Mouse (Mus musculus) urinary bladder, adult 2 months (tissue): ENCODE results near the gene Bpifa1. TPM values are rescaled to one million over a fixed set of nuclear protein-coding genes. Genes with fewer than 3 reads are reported as not detected.
"Not testable (repeated sequence)": the region's sequence is repeated elsewhere in the genome, so short reads cannot be mapped to it uniquely, and the experiment has no call there.

Experiments used
- DNase-seq: peaks from one replicate; pipeline ENCODE4 v3.0.0; 2022; ENCODE audit warnings: low spot score
- polyA plus RNA-seq: library from polyadenylated mRNA; depleted of rRNA; stranded (reverse); fragments of >200 nt; gene quantifications from 2 replicates; pipeline ENCODE4 v1.2.3, GENCODE M21; 2012; rRNA removed

The Bpifa1 gene
- not detected in 2 replicates for polyA plus RNA-seq

DNA sequence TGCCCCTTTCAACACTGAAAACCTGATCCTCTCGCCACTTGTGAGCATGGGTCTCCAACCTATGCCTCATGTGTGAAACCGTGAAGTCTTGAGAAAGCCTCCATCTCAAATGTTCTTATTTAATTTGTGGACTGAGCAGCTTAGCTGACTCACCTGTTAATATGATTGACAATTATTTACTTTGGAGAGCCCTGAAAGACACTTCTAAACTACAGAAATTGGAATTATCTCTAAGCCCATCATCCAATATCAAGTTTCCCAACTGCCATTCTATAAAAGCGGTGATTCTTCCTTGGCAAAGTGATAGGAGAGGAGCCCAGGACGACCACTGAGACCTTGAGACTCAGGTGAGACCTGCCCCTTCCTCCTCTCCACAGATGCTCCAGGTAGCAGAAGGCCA, at the start of gene Bpifa1:
Bpifa1 (plus strand) TSS at position 301 of the 400 bp plus-strand sequence.
- no peak for DNase-seq

DNA sequence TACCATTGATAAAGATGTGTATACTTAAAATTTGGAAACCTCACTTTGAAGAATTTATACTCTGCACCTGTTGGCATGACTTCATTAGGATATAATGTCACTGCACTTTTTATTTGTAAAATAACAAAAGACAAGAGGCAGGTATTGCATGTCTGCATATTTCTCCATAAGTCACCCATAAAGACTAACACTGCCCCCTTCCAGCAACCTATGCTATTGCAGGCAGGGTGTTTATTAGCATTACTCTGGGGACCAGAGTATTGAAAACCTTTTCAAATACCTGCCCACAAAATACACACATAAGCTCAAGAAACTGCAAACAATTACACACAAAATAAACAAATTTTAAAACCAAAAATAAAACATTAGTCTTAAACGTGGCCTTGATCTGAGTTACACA, 44.9 kb upstream of the Bpifa1 start:
- DNase-seq = no peak

DNA sequence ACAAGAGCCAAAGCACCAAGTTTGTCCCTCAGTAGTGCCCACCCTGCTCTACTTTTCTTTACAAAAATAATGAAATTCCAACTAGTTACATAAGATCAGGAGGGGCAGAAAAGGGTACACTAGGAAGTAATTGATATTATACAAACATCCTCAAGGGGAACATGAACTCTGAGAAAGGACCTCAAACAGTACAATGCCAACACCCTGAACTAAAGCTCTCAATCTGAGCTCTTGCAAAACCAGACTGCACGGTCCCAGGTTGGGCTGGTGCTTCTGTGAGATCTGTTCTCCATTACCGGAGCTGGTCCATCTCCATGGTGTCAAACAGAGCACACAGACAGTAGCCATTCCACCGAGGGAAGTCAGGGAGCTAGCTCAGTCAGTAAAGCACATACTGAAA, 25.3 kb upstream of the Bpifa1 start:
- DNase-seq = no peak

DNA sequence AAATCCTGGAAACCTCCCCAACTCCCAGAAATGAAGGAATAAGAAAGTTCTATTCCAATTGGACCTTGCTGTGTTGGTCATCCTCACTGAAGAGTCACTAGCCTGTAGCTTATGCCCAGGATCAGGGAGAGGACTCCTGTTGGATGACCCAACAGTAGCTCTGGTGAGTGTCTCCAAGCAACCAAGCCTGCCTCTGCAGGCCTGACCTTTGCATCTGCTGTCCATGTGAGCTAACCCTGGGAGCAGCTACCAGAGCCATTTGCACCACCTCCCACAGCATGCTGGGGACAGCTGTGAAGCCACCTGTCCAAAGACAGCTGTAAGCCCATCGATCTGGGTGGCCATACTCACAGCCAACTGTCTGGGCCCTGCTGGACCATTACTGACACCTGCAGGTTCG, 12.6 kb upstream of the Bpifa1 start, which contains the start of gene Bpifa3:
Bpifa3 (plus strand) TSS at position 217 of the 400 bp plus-strand sequence.
- DNase-seq = no peak

DNA sequence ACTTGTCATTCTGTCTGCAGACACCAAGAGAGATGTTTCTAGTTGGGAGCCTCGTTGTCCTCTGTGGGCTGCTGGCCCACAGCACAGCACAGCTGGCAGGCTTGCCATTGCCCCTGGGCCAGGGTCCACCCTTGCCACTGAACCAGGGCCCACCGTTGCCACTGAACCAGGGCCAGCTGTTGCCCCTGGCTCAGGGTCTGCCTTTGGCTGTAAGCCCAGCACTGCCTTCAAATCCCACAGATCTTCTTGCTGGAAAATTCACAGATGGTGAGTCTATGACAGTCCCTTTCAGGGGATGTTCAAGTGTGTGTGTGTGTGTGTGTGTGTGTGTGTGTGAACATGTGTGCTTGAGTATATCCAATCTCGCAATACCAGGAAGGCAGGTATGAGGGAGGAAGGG, 1.1 kb downstream of the Bpifa1 start:
- no peak for DNase-seq

DNA sequence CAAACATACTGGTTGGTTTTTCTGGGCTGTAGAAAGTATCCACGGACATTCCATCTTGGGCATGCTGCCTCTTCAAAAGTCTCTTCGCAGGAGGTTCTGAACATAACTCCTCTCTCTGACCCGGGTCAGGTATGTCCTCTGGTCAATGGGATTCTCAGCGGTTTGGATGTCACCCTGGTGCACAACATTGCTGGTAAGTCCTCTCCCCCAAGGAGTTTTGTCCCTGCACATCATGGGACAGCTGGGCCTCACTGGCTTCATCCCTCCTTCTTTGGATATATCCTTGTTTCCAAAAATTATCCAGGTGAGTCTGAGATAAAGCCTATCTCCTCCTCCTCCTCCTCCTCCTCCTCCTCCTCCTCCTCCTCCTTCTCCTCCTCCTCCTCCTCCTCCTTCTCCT, 4.8 kb downstream of the Bpifa1 start:
- no peak for DNase-seq

DNA sequence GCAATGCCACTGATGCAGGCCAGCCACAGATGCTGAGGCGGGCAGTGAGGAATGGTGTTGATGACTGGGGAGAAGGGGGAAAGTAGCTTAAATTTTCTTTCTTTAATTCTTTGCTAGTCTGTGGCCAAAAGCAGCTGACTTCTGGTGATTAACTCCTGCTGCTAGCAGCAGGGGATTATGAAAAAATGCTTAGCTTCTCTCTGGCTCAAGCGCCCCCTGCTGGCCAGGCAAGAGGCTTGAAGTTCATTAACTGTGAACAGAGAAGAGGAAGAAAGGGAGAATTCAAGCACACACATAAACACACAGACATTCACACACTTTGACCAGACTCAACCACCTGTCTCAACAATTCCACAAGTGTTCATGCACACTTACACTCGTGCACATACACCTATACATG, 15.8 kb downstream of the Bpifa1 start:
- no peak for DNase-seq

DNA sequence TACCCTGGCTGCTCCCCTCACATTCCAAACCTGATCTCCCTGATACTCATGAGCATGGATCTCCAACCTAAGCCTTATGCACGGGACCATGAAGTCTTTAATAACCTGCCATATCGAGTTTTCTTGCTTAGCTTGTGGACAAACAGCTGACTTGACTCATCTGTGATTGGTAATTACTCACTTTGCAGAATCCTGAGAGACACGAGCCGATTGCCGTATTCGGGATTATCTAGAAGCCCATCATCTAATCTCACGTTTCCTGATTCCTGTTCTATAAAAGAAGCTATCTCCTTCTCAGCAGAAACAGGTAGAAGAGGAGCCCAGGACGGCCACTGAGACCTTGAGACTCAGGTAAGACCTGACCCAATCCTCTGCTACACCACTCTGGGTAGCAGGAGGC, 19.6 kb downstream of the Bpifa1 start, which contains the start of gene Bpifa5:
Bpifa5 (plus strand) TSS at position 301 of the 400 bp plus-strand sequence.
- no peak for DNase-seq

DNA sequence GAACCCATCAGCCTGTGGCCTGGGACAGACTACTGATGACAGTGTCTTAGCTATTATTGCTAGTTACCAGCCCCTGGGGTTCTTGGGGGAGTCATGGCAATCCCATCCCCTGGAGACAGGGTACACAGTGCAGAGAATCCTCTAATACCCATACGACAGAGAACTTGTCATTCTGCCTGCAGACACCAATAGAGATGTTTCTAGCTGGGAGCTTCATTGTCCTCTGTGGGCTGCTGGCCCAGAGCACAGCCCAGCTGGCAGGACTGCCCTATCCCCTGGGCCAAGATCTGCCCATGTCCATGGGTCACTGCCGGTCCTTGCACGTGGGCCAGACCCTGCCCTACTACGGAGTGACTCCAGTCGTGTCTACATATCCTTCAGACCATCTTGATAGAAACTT, 20.6 kb downstream of the Bpifa1 start:
- no peak for DNase-seq

DNA sequence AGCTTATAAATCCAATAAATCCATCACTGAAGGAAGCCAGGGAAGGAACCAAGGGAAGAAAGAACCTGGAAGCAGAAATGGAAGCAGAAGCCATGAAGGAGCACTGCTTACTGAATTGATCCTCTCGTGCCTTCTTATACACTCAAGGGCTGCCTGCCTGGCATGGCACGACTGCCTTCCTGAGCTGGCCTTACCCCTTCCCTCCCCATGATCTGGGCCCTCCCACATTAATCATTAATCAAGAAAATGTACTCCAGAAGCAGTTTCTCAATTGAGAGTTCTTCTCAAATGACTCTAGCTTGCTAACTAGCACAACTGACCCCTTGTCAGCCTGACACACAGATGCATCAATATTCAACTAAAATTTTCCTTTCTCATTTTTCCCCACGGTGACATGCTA, 26.5 kb downstream of the Bpifa1 start:
- DNase-seq = no peak

DNA sequence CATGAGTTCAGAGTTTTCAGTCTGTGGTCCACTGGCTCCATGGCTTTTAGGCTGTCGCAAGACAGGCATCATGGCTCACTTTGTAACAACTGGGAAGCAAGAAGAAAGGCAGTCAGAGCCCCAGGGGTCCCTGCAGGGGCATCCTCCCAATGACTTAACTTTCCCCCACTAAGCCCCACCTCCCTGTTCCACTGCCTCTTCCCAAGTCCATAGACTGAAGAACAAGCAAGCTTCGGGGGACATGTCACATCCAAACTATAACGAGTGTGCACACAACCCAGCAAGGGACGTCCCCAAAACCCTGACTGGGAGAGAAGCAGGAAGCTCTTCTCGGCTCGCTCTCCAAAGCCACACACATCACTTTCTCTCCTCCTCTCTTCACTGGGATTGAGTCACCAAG, 28.9 kb downstream of the Bpifa1 start:
- no peak for DNase-seq

DNA sequence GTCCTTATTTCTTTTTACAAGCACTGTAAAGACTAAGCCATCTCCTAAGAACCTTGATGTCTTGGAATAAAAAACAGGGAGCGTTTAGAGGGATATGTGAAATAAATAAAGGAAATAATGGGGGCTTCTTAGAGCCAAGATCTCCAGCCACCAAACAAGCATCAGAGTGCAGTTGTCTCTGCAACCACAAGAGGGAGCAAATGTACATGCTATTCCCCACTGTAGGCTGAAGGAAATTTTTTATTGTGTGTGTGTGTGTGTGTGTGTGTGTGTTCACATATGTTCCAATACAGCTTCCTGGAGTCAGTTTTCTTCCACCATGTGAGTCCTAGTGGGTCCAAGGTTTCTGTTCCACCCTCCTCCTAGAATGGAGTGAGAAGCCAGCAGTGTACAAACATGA, 30.6 kb downstream of the Bpifa1 start:
- DNase-seq = no peak

DNA sequence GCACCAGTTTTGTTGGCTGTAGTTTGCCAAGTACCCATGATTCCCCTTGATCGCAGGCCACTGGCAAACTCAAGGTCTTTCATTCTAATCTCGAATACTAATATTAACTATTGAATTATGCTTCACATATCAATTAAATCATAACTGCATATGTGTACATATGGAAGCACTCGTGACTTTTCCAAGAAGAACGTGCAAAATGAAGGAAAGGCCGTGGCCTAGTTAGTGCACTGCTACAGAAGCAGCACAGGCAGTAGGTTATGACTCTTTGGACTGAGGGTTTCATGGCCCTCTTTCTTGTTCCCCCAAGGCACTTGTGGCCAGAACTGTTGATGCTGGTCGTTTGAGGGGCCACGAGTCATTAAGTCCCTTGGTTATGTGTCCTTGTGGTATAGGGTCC, 39.2 kb downstream of the Bpifa1 start:
- not testable (repeated sequence) for DNase-seq

DNA sequence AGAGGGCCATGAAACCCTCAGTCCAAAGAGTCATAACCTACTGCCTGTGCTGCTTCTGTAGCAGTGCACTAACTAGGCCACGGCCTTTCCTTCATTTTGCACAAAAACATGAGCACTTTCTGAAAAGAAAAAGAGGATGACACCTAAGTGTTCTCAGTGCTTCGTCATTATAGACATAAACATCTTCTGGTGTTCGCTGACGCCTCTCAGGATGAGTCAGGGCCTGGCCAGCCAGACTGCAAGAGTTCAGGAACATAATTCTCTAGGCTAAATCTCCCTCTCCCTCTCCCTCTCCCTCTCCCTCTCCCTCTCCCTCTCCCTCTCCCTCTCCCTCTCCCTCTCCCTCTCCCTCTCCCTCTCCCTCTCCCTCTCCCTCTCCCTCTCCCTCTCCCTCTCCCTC, 40.4 kb downstream of the Bpifa1 start:
- not testable (repeated sequence) for DNase-seq

DNA sequence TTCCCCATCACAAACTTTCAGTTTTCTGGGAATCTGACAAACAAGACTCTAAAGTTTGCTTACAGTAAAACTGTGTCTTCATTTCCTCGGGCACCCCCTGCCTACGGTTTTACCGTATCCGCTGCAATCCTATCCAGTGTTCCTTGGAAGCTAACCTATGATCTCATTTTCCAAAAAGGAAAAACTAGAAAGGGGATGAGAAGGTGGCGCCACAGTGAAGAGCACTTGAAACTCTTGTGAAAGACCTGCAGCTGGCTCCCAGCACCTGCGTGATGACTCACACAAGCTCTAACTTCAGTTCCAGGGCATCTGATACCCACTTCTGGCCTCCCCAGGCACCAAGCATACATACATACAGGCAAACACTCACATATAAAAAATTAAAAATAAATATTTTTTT, 42.6 kb downstream of the Bpifa1 start:
- DNase-seq = no peak

DNA sequence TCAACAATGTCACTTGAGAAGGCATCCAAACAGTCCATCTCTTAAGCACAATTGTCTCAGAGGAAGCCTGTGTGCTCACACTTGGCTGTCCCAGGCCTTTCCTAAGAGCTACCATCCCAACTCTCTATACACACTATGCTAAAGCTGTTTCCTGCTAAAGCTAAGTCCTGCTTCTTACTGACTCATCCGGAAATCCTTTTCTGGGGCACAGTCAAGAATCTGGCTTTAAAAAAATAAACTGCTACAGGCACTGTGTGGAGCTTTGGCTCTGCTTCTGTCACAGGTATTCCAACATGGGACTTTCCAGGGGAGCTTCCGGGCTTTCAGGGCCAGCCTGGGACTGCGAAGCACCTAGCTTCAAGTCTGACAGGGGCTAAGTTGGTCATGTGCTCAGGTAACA, 43.1 kb downstream of the Bpifa1 start:
- no peak for DNase-seq

DNA sequence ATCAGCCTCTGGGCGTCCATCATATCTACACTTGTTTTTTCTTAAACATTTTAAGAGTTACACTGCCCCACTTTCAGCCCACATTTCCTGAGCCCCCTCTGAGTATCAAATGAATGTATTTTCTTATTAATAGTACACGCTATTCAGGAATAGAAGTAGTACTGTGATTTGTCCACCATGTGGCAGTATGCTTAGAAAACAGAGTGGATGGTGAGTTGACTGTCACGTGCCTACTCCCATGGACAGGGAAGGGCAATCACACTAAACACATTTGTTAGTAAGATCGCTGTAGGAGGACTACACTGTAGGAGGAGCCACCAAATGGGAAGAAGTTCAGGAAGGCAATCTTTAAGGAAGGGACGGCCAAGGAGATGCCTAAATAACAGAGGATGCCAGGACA, 44.8 kb downstream of the Bpifa1 start:
- no peak for DNase-seq

DNA sequence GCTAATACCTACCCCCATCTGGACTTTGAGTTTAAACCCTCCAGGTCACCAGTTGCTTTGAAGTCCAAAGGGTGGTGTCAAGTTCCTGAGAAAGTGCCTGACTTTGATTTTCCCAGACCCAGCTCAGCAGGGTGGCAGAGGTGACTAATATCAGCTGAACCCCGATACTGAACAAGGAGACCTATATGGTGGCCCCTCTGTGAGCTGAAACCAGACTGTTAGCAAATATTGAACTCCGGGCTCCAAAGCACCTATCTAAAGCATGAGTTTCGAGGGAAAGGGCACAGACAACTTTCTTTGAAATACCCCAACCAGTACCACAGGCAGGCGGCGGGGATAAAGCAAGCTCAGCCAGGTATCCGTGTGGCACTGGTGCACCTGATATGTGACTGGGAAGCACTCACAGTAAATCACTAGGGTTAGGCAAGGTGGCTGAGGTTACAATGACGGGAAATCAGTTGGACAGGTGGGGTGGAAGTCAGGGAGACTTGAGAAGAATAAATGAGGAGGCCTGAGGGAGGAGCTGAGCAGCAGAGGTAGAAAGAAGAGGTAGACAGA, 47.3 kb downstream of the Bpifa1 start:
- no peak for DNase-seq

DNA sequence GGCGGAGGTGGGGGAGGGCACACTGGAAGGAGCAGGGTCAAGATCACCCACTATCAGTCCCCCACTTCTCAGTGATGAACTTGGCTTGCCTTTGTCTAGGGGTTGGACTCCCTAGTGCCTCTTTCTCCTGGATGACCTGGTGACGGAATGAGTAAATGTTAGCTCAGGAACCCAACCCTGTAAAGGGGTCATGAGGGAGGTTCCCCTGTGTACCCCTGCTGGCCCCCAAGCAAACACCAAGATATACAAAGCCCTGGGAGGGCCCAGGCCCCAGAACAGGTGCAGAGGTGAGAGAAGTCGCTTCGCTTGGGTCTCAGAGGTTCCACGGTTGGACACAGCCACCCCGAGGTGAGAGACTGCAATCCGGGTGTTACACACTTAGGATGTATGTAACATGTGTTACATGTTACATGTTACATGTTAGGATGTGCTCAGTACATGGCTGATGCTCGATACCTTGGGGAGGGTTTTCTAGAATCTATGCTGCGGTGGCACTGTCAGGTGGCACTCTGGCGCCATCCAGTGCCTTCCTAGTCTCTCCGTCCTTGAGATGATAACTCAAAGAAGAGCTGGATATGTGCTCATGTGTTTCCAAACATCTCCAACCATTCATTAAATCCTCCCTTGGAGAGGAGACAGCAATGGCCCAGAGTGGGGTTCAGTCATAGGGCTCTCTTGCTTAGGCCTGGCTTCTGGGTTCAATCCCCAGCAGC, 48.0 kb downstream of the Bpifa1 start, which contains the start of gene Bpifb1:
Bpifb1 (plus strand) TSS at position 273 of the 713 bp plus-strand sequence.
- no peak for DNase-seq

DNA sequence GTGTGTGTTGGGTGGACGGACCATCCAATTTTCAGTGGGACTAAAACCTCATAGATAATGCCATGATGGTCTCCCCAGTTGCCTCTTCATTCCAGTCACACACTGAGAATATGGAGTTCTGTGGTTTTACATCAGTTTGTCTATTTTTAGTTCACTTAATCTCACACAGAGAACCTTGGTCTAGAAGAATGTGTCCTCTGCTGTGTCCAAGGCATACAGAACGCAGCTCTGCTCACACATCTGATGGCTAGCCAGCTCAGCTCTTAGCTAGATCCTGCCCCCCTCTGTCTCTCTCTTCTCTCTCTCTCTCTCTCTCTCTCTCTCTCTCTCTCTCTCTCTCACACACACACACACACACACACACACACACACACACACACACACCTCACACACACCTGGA, 49.5 kb downstream of the Bpifa1 start:
- DNase-seq = no peak

DNA sequence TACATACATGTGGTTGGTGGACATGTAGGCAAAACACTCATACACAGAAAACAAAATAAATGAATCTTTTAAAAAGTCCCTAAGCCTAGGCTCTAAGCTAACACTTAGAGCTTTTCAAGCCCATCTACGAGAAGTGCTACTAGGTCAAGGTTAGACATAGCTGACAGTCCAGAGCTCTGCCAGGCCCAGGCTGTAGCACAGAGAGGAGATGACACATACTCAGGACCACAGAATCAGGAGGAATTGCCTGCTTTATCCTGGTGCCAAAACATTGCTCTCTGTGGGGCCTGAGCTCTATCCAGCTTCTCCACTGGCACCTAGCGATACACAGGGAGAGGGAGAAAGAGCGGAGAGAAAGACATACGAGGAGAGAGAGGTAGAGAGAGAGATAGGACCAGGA, 50.4 kb downstream of the Bpifa1 start:
- DNase-seq = no peak

DNA sequence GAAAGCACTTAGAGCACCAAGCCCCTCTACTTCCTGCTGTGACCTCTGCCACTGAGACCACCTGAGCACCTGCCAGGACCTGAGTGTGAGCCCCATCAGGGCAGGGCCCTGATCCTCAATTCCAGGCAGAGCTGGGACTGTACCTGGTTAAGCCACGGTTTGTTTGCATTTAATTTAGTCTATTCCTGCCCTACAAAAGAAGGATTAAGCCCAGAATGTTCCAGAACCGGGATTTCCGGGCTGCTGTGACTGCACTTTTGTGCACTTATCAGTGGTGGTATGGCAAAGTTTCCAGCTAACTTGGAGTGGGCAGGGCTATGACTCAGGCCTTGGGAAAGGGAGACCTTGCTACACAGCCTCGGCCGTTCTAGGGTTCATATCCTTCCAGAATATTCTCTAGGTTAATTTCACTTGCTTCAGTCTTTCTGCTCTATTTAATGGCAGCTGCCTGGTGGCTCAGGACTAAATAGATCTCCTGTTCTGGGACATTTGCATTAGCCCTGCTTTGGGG, 51.4 kb downstream of the Bpifa1 start:
- DNase-seq = no peak

DNA sequence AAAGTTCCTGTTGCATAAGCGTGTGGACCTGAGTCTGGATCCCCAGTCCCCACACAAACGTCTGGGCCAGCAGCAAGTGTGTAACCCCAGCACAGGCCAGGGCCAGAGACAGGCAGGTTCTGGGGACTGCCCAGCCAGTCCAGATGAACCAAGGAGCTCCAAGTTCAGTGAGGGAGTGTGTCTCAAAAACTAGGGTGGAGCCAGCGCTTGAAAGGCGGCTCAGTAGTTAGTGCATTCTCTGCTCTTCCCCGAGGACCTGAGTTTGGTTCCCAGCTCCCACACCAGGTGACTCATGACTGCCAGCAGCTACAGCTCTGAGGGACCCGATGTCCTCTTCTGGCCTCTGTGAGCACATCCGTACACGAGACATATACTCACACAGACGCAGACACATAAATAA, 54.4 kb downstream of the Bpifa1 start:
- DNase-seq = no peak
